Mouse (Mus musculus): ENCODE data around the gene Ano1.

- no peak for TF ChIP-seq POLR2A (IDR thresholded peaks at IDR 0.05; ENCODE audit: borderline replicate concordance, extremely low read depth, low read depth, low read length)
- no peak for TF ChIP-seq CTCF (IDR thresholded peaks at IDR 0.05; ENCODE audit: insufficient read depth, low read length)
These were observed 95.4 kb downstream of the Ano1 start for GRCm38 (mm10) chr7:144656261-144656967.

All from lung, adult 2 months (tissue).